Mouse (Mus musculus): ENCODE results near the gene Arhgap15. TPM values are rescaled to one million over a fixed set of nuclear protein-coding genes. Genes with fewer than 3 reads are reported as not detected.

The Arhgap15 gene
- polyA plus RNA-seq, 1 experiment from 2014 or later: 1.9 TPM

- H3K36me3 ChIP-seq (ENCODE audit: control insufficient read depth, insufficient read depth, low read length): no peaks in the 10 kb centered on the region
- no peaks in the 10 kb centered on the region for H3K9me3 ChIP-seq (ENCODE audit: control insufficient read depth, low read length)
- no peak overlapping the region for H3K4me2 ChIP-seq (ENCODE audit: low read length)
- H3K4me3 ChIP-seq (replicated peaks; ENCODE audit: low read depth, low read length): no peak overlapping the region
- no peak overlapping the region for H3K9ac ChIP-seq (replicated peaks; ENCODE audit: low read length)
- no peak for ATAC-seq (ENCODE audit: low FRiP score, low TSS enrichment)
- DNase-seq: no peak
- H3K27ac ChIP-seq (replicated peaks; ENCODE audit: low read depth, low read length): no peak overlapping the region
- H3K27me3 ChIP-seq (ENCODE audit: control insufficient read depth, insufficient read depth, low read length): no peaks in the 10 kb centered on the region
- WGBS: 79% methylated on average over 2 of the region's 2 CpGs
- H3K4me1 ChIP-seq (ENCODE audit: control insufficient read depth, insufficient read depth, low read length): no peaks in the 10 kb centered on the region
Measured at GRCm38 (mm10) chr2:44257946-44258345, 509.3 kb downstream of the Arhgap15 start.

- 37% methylated on average over 17 of the region's 17 CpGs for WGBS
- no peak for ATAC-seq (ENCODE audit: low FRiP score, low TSS enrichment)
- no peaks in the 10 kb centered on the region for H3K27me3 ChIP-seq (ENCODE audit: control insufficient read depth, insufficient read depth, low read length)
Measured at GRCm38 (mm10) chr2:44271455-44272346, 523.1 kb downstream of the Arhgap15 start.

GRCm38 (mm10) chr2:44272606-44273005 lies 524.0 kb downstream of the Arhgap15 start:
- ATAC-seq (ENCODE audit: low FRiP score, low TSS enrichment) (no peak), DNase-seq (no peak)
- H3K4me2 ChIP-seq (ENCODE audit: low read length): no peak overlapping the region
- H3K27me3 ChIP-seq (ENCODE audit: control insufficient read depth, insufficient read depth, low read length): no peaks in the 10 kb centered on the region
- WGBS: 83% methylated on average over 13 of the region's 13 CpGs
- H3K9me3 ChIP-seq (ENCODE audit: control insufficient read depth, low read length): no peaks in the 10 kb centered on the region
- no peak overlapping the region for H3K9ac ChIP-seq (replicated peaks; ENCODE audit: low read length)
- no peak overlapping the region for H3K4me3 ChIP-seq (replicated peaks; ENCODE audit: low read depth, low read length)
- no peaks in the 10 kb centered on the region for H3K36me3 ChIP-seq (ENCODE audit: control insufficient read depth, insufficient read depth, low read length)
- no peak overlapping the region for H3K27ac ChIP-seq (replicated peaks; ENCODE audit: low read depth, low read length)
- H3K4me1 ChIP-seq (ENCODE audit: control insufficient read depth, insufficient read depth, low read length): no peaks in the 10 kb centered on the region

More at GRCm38 (mm10) chr2:44271455-44272346, 523.1 kb downstream of the Arhgap15 start:
- H3K4me1 ChIP-seq (ENCODE audit: control insufficient read depth, insufficient read depth, low read length): no peaks in the 10 kb centered on the region
- H3K4me3 ChIP-seq (replicated peaks; ENCODE audit: low read depth, low read length): no peak overlapping the region
- peak; percentile 6 for DNase-seq
- no peak overlapping the region; the same call in 1 of the 2 replicates for H3K4me2 ChIP-seq (ENCODE audit: low read length)
- no peaks in the 10 kb centered on the region for H3K9me3 ChIP-seq (ENCODE audit: control insufficient read depth, low read length)
- H3K36me3 ChIP-seq (ENCODE audit: control insufficient read depth, insufficient read depth, low read length): no peaks in the 10 kb centered on the region
- no peak overlapping the region for H3K9ac ChIP-seq (replicated peaks; ENCODE audit: low read length)
- no peak overlapping the region for H3K27ac ChIP-seq (replicated peaks; ENCODE audit: low read depth, low read length)

- Histone ChIP-seq H3K9me3 (ENCODE audit: control insufficient read depth, low read length) (no peaks in the 10 kb centered on the region), H3K9ac (replicated peaks; ENCODE audit: low read length) (no peak overlapping the region), H3K4me3 (replicated peaks; ENCODE audit: low read depth, low read length) (no peak overlapping the region), H3K27me3 (ENCODE audit: control insufficient read depth, insufficient read depth, low read length) (no peaks in the 10 kb centered on the region), H3K4me1 (ENCODE audit: control insufficient read depth, insufficient read depth, low read length) (no peaks in the 10 kb centered on the region), H3K27ac (replicated peaks; ENCODE audit: low read depth, low read length) (no peak overlapping the region), H3K4me2 (ENCODE audit: low read length) (no peak overlapping the region), H3K36me3 (ENCODE audit: control insufficient read depth, insufficient read depth, low read length) (no peaks in the 10 kb centered on the region)
- DNase-seq (no peak), ATAC-seq (ENCODE audit: low FRiP score, low TSS enrichment) (no peak)
- 94% methylated on average over 3 of the region's 3 CpGs for WGBS
Measured at GRCm38 (mm10) chr2:44274425-44274824, 525.8 kb downstream of the Arhgap15 start.

GRCm38 (mm10) chr2:44286181-44286719 lies 537.6 kb downstream of the Arhgap15 start:
- WGBS: 87% methylated on average over 4 of the region's 4 CpGs

GRCm38 (mm10) chr2:44299156-44299555 lies 550.5 kb downstream of the Arhgap15 start:
- H3K27ac ChIP-seq (replicated peaks; ENCODE audit: low read depth, low read length): no peak overlapping the region
- no peak for ATAC-seq (ENCODE audit: low FRiP score, low TSS enrichment)
- H3K9me3 ChIP-seq (ENCODE audit: control insufficient read depth, low read length): no peaks in the 10 kb centered on the region
- no peak overlapping the region for H3K9ac ChIP-seq (replicated peaks; ENCODE audit: low read length)
- H3K4me3 ChIP-seq (replicated peaks; ENCODE audit: low read depth, low read length): no peak overlapping the region
- peak; percentile 18 for DNase-seq
- 35% methylated on average over 3 of the region's 3 CpGs for WGBS
- no peaks in the 10 kb centered on the region for H3K36me3 ChIP-seq (ENCODE audit: control insufficient read depth, insufficient read depth, low read length)
- no peak overlapping the region for H3K4me2 ChIP-seq (ENCODE audit: low read length)
- H3K27me3 ChIP-seq (ENCODE audit: control insufficient read depth, insufficient read depth, low read length): no peaks in the 10 kb centered on the region
- H3K4me1 ChIP-seq (ENCODE audit: control insufficient read depth, insufficient read depth, low read length): peaks cover 5% of the 10 kb centered on the region; the same call in 1 of the 2 replicates

More at GRCm38 (mm10) chr2:44286181-44286719, 537.6 kb downstream of the Arhgap15 start:
- H3K27me3 ChIP-seq (ENCODE audit: control insufficient read depth, insufficient read depth, low read length): no peaks in the 10 kb centered on the region
- H3K27ac ChIP-seq (replicated peaks; ENCODE audit: low read depth, low read length): no peak overlapping the region
- H3K9me3 ChIP-seq (ENCODE audit: control insufficient read depth, low read length): no peaks in the 10 kb centered on the region
- no peak for ATAC-seq (ENCODE audit: low FRiP score, low TSS enrichment)
- no peaks in the 10 kb centered on the region for H3K4me1 ChIP-seq (ENCODE audit: control insufficient read depth, insufficient read depth, low read length)
- H3K4me2 ChIP-seq (ENCODE audit: low read length): no peak overlapping the region
- no peaks in the 10 kb centered on the region for H3K36me3 ChIP-seq (ENCODE audit: control insufficient read depth, insufficient read depth, low read length)
- H3K9ac ChIP-seq (replicated peaks; ENCODE audit: low read length): no peak overlapping the region
- DNase-seq: no peak
- H3K4me3 ChIP-seq (replicated peaks; ENCODE audit: low read depth, low read length): no peak overlapping the region

- no peak for ATAC-seq (ENCODE audit: low FRiP score, low TSS enrichment)
- Histone ChIP-seq H3K9me3 (ENCODE audit: control insufficient read depth, low read length) (no peaks in the 10 kb centered on the region), H3K27ac (replicated peaks; ENCODE audit: low read depth, low read length) (no peak overlapping the region), H3K9ac (replicated peaks; ENCODE audit: low read length) (no peak overlapping the region), H3K4me1 (ENCODE audit: control insufficient read depth, insufficient read depth, low read length) (peaks cover 13% of the 10 kb centered on the region), H3K4me2 (ENCODE audit: low read length) (0 out of 2 replicates have a peak overlapping the region, but pooled peaks have one; percentile 12), H3K36me3 (ENCODE audit: control insufficient read depth, insufficient read depth, low read length) (no peaks in the 10 kb centered on the region), H3K27me3 (ENCODE audit: control insufficient read depth, insufficient read depth, low read length) (no peaks in the 10 kb centered on the region), H3K4me3 (replicated peaks; ENCODE audit: low read depth, low read length) (no peak overlapping the region)
- DNase-seq: peak; percentile 30
- 21% methylated on average over 5 of the region's 5 CpGs for WGBS
Measured at GRCm38 (mm10) chr2:44299909-44300308, 551.3 kb downstream of the Arhgap15 start.

GRCm38 (mm10) chr2:44300466-44300865 lies 551.8 kb downstream of the Arhgap15 start:
- Histone ChIP-seq H3K9me3 (ENCODE audit: control insufficient read depth, low read length) (no peaks in the 10 kb centered on the region), H3K4me2 (ENCODE audit: low read length) (no peak overlapping the region), H3K27ac (replicated peaks; ENCODE audit: low read depth, low read length) (no peak overlapping the region), H3K9ac (replicated peaks; ENCODE audit: low read length) (no peak overlapping the region), H3K4me3 (replicated peaks; ENCODE audit: low read depth, low read length) (no peak overlapping the region), H3K27me3 (ENCODE audit: control insufficient read depth, insufficient read depth, low read length) (no peaks in the 10 kb centered on the region), H3K4me1 (ENCODE audit: control insufficient read depth, insufficient read depth, low read length) (peaks cover 18% of the 10 kb centered on the region), H3K36me3 (ENCODE audit: control insufficient read depth, insufficient read depth, low read length) (no peaks in the 10 kb centered on the region)
- no peak for DNase-seq
- WGBS: 68% methylated on average over 6 of the region's 6 CpGs
- ATAC-seq (ENCODE audit: low FRiP score, low TSS enrichment): no peak

All from midbrain, embryonic 14.5 days (tissue).